In genomic region chr19:52878812-52879502, GRCm38 (mm10) we compare ENCODE assay signal across 24 mouse cellular contexts.
A peak's percentile ranks its signal among the peaks of the same experiment; 100 is the strongest.
DNase-seq lines count a peak whose midpoint lies in the region; ATAC-seq and TF ChIP-seq lines count a peak whose summit lies in the region.
"Had no signal": no experiment of that assay in that cellular context is flagged by ENCODE, and none has a peak within 500 bp of the region (broad histone marks: within the 10 kb centered on the region; RNA-seq: fewer than 3 reads in every experiment).

No protein-coding gene starts in this region.

- no peak overlapping the region for H3K27ac ChIP-seq in MEL (ENCODE audit: control insufficient read depth, low read depth, low read length)
- H3K27ac ChIP-seq: embryonic facial prominence, embryonic 10.5 days; forebrain, embryonic 13.5 days; kidney, postnatal 0 days; midbrain, embryonic 12.5 days; neural tube, embryonic 15.5 days had no signal

- H3K36me3 ChIP-seq in MEL (ENCODE audit: control insufficient read depth in 1 of 2, insufficient read depth in 2 of 2, low read length in 2 of 2) = no peaks in the 10 kb centered on the region
- H3K36me3 ChIP-seq: embryonic facial prominence, embryonic 10.5 days; G1E; midbrain, embryonic 12.5 days; neural tube, embryonic 15.5 days had no signal

- H3K4me3 ChIP-seq in lung, adult 2 months (replicated peaks; ENCODE audit: extremely low read depth, low read depth, low read length) = no peak overlapping the region
- no peak overlapping the region for H3K4me3 ChIP-seq in MEL (ENCODE audit: control insufficient read depth in 1 of 2, insufficient read depth in 1 of 2, low read depth in 2 of 2, low read length in 2 of 2)
- H3K4me3 ChIP-seq: embryonic facial prominence, embryonic 10.5 days; forebrain, embryonic 13.5 days; midbrain, embryonic 12.5 days; myocyte; neural tube, embryonic 15.5 days had no signal

- 71% methylated on average over 6 of the region's 6 CpGs for WGBS in lung, adult 2 months

- TF ChIP-seq POLR2A in lung, adult 2 months (IDR thresholded peaks at IDR 0.05; ENCODE audit: borderline replicate concordance, extremely low read depth, low read depth, low read length) = no peak
- no peak for TF ChIP-seq POLR2A in MEL (IDR thresholded peaks at IDR 0.05; ENCODE audit: control insufficient read depth in 1 of 2, insufficient read depth in 1 of 2, low read depth in 1 of 2, low read length in 2 of 2, poor library complexity in 1 of 2)

- H3K27me3 ChIP-seq in MEL (ENCODE audit: control insufficient read depth in 1 of 2, insufficient read depth in 2 of 2, low read length in 2 of 2) = no peaks in the 10 kb centered on the region
- H3K27me3 ChIP-seq: forebrain, embryonic 13.5 days; midbrain, embryonic 12.5 days; neural tube, embryonic 15.5 days had no signal

- no peak for TF ChIP-seq RAD21 in MEL (IDR thresholded peaks at IDR 0.05; ENCODE audit: low read depth, low read length)

- peak; percentile 86 for ATAC-seq in common myeloid progenitor, adult 5-6 weeks (replicated peaks; ENCODE audit: low read depth, poor library complexity, severe bottlenecking)
- peak; percentile 98 for ATAC-seq in megakaryocyte progenitor cell, adult 5-6 weeks (replicated peaks; ENCODE audit: poor library complexity)
- ATAC-seq: CD4-positive, CD25-positive, alpha-beta regulatory T cell, adult 4 months; forebrain, embryonic 13.5 days had no signal

- intact Hi-C loops in left cerebral cortex, postnatal 36 days (cut with DNase I) = no loop called here

- no peak for TF ChIP-seq EP300 in MEL (IDR thresholded peaks at IDR 0.05; ENCODE audit: low read depth in 1 of 2, low read length in 2 of 2)

- no peaks in the 10 kb centered on the region for H3K4me1 ChIP-seq in lung, adult 2 months (ENCODE audit: control insufficient read depth, insufficient read depth, low read length)
- H3K4me1 ChIP-seq in MEL (ENCODE audit: control insufficient read depth in 1 of 2, insufficient read depth in 2 of 2, low read length in 2 of 2) = no peaks in the 10 kb centered on the region
- H3K4me1 ChIP-seq: embryonic facial prominence, embryonic 10.5 days; forebrain, embryonic 13.5 days; midbrain, embryonic 12.5 days had no signal

- H3K9ac ChIP-seq in MEL (ENCODE audit: control insufficient read depth, low read depth, low read length, poor library complexity, severe bottlenecking) = no peak overlapping the region
- H3K9ac ChIP-seq: forebrain, embryonic 13.5 days; midbrain, embryonic 12.5 days; neural tube, embryonic 15.5 days had no signal

- no peaks in the 10 kb centered on the region for H3K79me2 ChIP-seq in MEL (ENCODE audit: control insufficient read depth, insufficient read depth, low read length, poor library complexity)

- DNase-seq in lung, adult 18-20 months = peak; percentile 2 to 3
- no peak for DNase-seq in lung, adult 2 months
- DNase-seq in MEL (ENCODE audit: low read depth, low spot score) = peak; percentile 10
- no peak for DNase-seq in gastrocnemius, adult 18-20 months (ENCODE audit: low spot score)
- no peak for DNase-seq in left cerebral cortex, postnatal 36 days (ENCODE audit: low spot score in 2 of 2)
- DNase-seq: adrenal gland, postnatal 25 days; cerebellum, adult 2 months; cerebellum, postnatal 36 days; gastrocnemius, postnatal 36 days; heart, postnatal 10 days; kidney, adult 18-20 months; right cerebral cortex, postnatal 14 days; spleen, adult 18-20 months; thymus, postnatal 36 days had no signal

- no peaks in the 10 kb centered on the region for H3K9me3 ChIP-seq in MEL (replicated peaks; ENCODE audit: insufficient read depth, low read length)
- H3K9me3 ChIP-seq: embryonic facial prominence, embryonic 10.5 days; forebrain, embryonic 13.5 days; G1E; midbrain, embryonic 12.5 days; neural tube, embryonic 15.5 days had no signal

- no peak for TF ChIP-seq CTCF in lung, adult 2 months (IDR thresholded peaks at IDR 0.05; ENCODE audit: insufficient read depth, low read length)
- TF ChIP-seq CTCF in MEL (IDR thresholded peaks at IDR 0.05 in 2 of 3, conservative IDR thresholded peaks at IDR 0.05 in 1 of 3; ENCODE audit: control insufficient read depth in 1 of 3, insufficient read depth in 1 of 3, low read depth in 2 of 3, low read length in 3 of 3, poor library complexity in 1 of 3, severe bottlenecking in 1 of 3) = no peak

TF ChIP-seq in MEL, 35 proteins besides CTCF, POLR2A, EP300 and RAD21:
- TF ChIP-seq CHD2 (IDR thresholded peaks at IDR 0.05; ENCODE audit: low read length) (no peak), GABPA (IDR thresholded peaks at IDR 0.05; ENCODE audit: low read depth, low read length) (no peak), SMC3 (IDR thresholded peaks at IDR 0.05; ENCODE audit: low read depth, low read length) (no peak), SIN3A (IDR thresholded peaks at IDR 0.05; ENCODE audit: low read length) (no peak), MAX (IDR thresholded peaks at IDR 0.05; ENCODE audit: low read length) (no peak), RCOR1 (IDR thresholded peaks at IDR 0.05; ENCODE audit: low read depth, low read length) (no peak), BHLHE40 (IDR thresholded peaks at IDR 0.05; ENCODE audit: borderline replicate concordance, low read depth, low read length) (no peak), KAT2A (conservative IDR thresholded peaks at IDR 0.05; ENCODE audit: low read depth, low read length) (no peak), MYC (IDR thresholded peaks at IDR 0.05; ENCODE audit: low read depth, low read length) (no peak), E2F4 (IDR thresholded peaks at IDR 0.05; ENCODE audit: borderline replicate concordance, low read depth, low read length) (no peak), ELF1 (IDR thresholded peaks at IDR 0.05; ENCODE audit: low read depth, low read length) (no peak), ZNF384 (IDR thresholded peaks at IDR 0.05; ENCODE audit: low read depth, low read length) (no peak), USF2 (IDR thresholded peaks at IDR 0.05; ENCODE audit: borderline replicate concordance in 1 of 2, insufficient read depth in 1 of 2, low read depth in 1 of 2, low read length in 2 of 2) (no peak), NELFE (IDR thresholded peaks at IDR 0.05; ENCODE audit: low read depth, low read length) (no peak), POLR2AphosphoS2 (IDR thresholded peaks at IDR 0.05; ENCODE audit: low read length) (no peak), ZC3H11A (IDR thresholded peaks at IDR 0.05; ENCODE audit: low read depth, low read length) (no peak), MXI1 (IDR thresholded peaks at IDR 0.05; ENCODE audit: low read depth, low read length) (no peak), ZMIZ1 (IDR thresholded peaks at IDR 0.05; ENCODE audit: low read depth, low read length) (no peak), ETS1 (IDR thresholded peaks at IDR 0.05; ENCODE audit: low read depth, low read length) (no peak), UBTF (IDR thresholded peaks at IDR 0.05; ENCODE audit: borderline replicate concordance, insufficient read depth, low read depth, low read length) (no peak)

Comparison
In these comparisons a context has a peak if more than half of its experiments do, and no peak if none do; other contexts are left out.
1. DNase-seq: peak in lung, adult 18-20 months (2 of 2) and MEL (single experiment); none in lung, adult 2 months (single experiment), gastrocnemius, adult 18-20 months (single experiment) and left cerebral cortex, postnatal 36 days (0 of 2).